Mouse (Mus musculus) spleen, adult 2 months (tissue): ENCODE results near the gene Zfp787.

Experiments used
- CTCF ChIP-seq: fragments of 200-500 bp; IDR thresholded peaks from 2 replicates; pipeline ENCODE4 v1.5.1; 2011; ENCODE audit warnings: mild to moderate bottlenecking, inconsistent platforms; ENCODE audit not compliant: insufficient read depth, insufficient read length, insufficient replicate concordance; ENCODE audit errors: extremely low read depth
- POLR2A ChIP-seq: fragments of 200-500 bp; IDR thresholded peaks from 2 replicates; pipeline ENCODE4 v1.6.1; 2011; ENCODE audit warnings: low read depth, low read length, inconsistent platforms

- no peak for TF ChIP-seq CTCF
- no peak for TF ChIP-seq POLR2A
These were observed 10.2 kb downstream of the Zfp787 start for GRCm38 (mm10) chr7:6145423-6146188.
